Mouse (Mus musculus) ES-E14 (cell line): ENCODE measurements around the gene Galnt2. TPM values are rescaled to one million over a fixed set of nuclear protein-coding genes. Genes with fewer than 3 reads are reported as not detected.

Experiments
- DNase-seq: peaks from one replicate; pipeline ENCODE4 v3.0.0-alpha.2; 2013; ENCODE audit warnings: low read depth, low spot score
- H3K27ac ChIP-seq: 2 replicates; pipeline ENCODE4 v1.5.1; 2012; ENCODE audit warnings: low read depth, mild to moderate bottlenecking, low read length, moderate library complexity, mixed read lengths; ENCODE audit not compliant: poor library complexity, insufficient read depth, severe bottlenecking
- H3K36me3 ChIP-seq: 2 replicates; pipeline ENCODE4 v1.6.1; 2012; ENCODE audit warnings: mild to moderate bottlenecking, low read length, moderate library complexity, mixed read lengths; ENCODE audit not compliant: control insufficient read depth, poor library complexity, insufficient read depth, severe bottlenecking
- H3K4me1 ChIP-seq, 2 experiments: fragments of 150-350 bp in 1 of 2; sonication (generic) in 1 of 2; 2 replicates each; pipeline ENCODE4 v1.6.1; 2012; ENCODE audit warnings: low read length in 2 of 2, mild to moderate bottlenecking in 1 of 2, mixed read lengths in 1 of 2; ENCODE audit not compliant: control insufficient read depth in 2 of 2, insufficient read depth in 2 of 2, poor library complexity in 1 of 2
- H3K4me3 ChIP-seq, 2 experiments: fragments of 150-350 bp in 1 of 2; sonication (generic) in 1 of 2; 2 replicates each; pipeline ENCODE4 v1.5.1; 2012; ENCODE audit warnings: low read length in 2 of 2, low read depth in 1 of 2, mild to moderate bottlenecking in 1 of 2, mixed read lengths in 1 of 2; ENCODE audit not compliant: insufficient read depth in 1 of 2, poor library complexity in 1 of 2, severe bottlenecking in 1 of 2
- H3K9ac ChIP-seq: 2 replicates; pipeline ENCODE4 v1.6.1; 2012; ENCODE audit warnings: low read depth, mild to moderate bottlenecking, low read length, mixed read lengths; ENCODE audit not compliant: poor library complexity, insufficient read depth, severe bottlenecking
- H3K9me3 ChIP-seq: fragments of 150-350 bp; sonication (generic); 2 replicates; pipeline ENCODE4 v1.6.1; 2012; ENCODE audit warnings: low read depth, mild to moderate bottlenecking, low read length; ENCODE audit not compliant: control insufficient read depth, insufficient read depth
- CHD2 ChIP-seq: IDR thresholded peaks from 2 replicates; pipeline ENCODE4 v1.6.1; 2014; ENCODE audit warnings: mild to moderate bottlenecking, low read depth, low read length, inconsistent platforms
- HCFC1 ChIP-seq: IDR thresholded peaks from 2 replicates; pipeline ENCODE4 v1.6.1; 2012; ENCODE audit warnings: low read length, inconsistent platforms, borderline replicate concordance; ENCODE audit not compliant: insufficient read depth
- MAFK ChIP-seq: IDR thresholded peaks from 2 replicates; pipeline ENCODE4 v1.6.1; 2014; ENCODE audit warnings: mild to moderate bottlenecking, low read depth, low read length, inconsistent platforms; ENCODE audit not compliant: insufficient read depth
- ZC3H11A ChIP-seq: IDR thresholded peaks from 2 replicates; pipeline ENCODE4 v1.6.1; 2012; ENCODE audit warnings: low read depth, mild to moderate bottlenecking, inconsistent platforms, low read length, borderline replicate concordance
- ZNF384 ChIP-seq: IDR thresholded peaks from 2 replicates; pipeline ENCODE4 v1.6.1; 2012; ENCODE audit warnings: low read depth, low read length, inconsistent platforms
- in situ Hi-C, 2 experiments: fragments of 600-800 bp; cut with MboI; formaldehyde crosslinking; loops; one replicate each; pipeline ENCODE4 v1.15.1; 2025; ENCODE audit warnings: low sequenced_read_pairs in 2 of 2, inconsistent platforms in 1 of 2; ENCODE audit not compliant: unreplicated experiment in 2 of 2
- total RNA-seq: library from RNA; depleted of rRNA; stranded (reverse); fragments of 300-350 nt; gene quantifications from 2 replicates; pipeline ENCODE4 v1.2.3, GENCODE M21; 2012

Galnt2 gene
- total RNA-seq, 1 experiment: 45.6 TPM

DNA sequence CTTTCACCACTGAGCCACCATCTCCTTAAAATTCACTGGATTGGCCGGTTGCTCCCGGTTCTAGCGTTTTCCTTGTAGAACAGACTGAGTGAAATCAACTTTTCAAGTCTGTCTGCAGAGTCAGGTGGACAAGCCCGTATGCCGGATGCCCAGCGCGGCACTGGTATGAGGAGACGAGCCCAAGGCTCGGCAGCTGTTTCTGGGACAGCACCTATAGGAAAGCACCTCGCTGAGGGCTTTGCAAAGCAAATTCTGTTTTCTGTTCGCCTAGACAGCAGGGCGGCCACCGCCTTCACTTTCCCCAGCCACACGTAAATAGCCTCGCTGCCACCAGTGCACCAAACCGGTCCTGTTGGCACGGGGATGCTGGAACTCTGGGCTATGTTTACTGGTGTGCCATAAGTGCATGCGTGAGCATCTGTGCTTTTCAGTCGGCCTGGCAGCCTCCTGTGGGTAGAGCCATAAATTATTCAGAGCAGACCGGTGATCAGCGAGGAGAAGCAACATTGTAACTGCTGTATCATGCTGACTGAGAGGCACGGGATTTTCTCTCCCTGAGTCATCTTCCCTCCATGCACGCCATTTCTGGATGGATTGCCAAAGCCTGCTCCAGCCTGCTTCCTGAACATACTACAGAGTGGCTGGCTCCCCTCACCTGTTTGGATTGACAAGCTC is 155.2 kb downstream of the Galnt2 start:
- in situ Hi-C loops: no loop called here
- Histone ChIP-seq H3K9me3 (peaks cover 8% of the 10 kb centered on the region; the same call in 1 of the 2 replicates), H3K9ac (no peak overlapping the region), H3K27ac (no peak overlapping the region), H3K36me3 (no peaks in the 10 kb centered on the region), H3K4me1 (no peaks in the 10 kb centered on the region), H3K4me3 (no peak overlapping the region)
- TF ChIP-seq HCFC1 (no peak), MAFK (no peak), ZNF384 (no peak), CHD2 (no peak)
- DNase-seq: no peak

DNA sequence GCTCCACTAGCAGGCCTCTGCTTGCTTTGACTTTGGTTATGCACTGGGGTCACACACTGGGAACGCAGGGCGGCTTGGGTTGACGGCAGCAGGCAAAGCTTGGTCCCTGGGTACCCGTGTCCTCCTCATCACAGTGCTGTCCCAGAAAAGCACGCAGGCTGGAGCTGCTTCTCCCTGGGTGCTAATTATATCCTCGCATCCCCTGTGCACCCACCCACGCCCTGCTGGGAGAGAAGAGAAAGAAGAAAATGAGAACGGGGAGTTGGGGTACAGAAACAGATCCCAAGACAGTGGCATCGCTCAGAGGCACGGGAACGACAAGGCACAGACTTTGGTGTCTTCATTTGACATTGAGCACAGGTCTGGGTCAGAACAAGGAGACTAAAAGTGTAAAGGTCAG is 158.3 kb downstream of the Galnt2 start:
- Histone ChIP-seq H3K9ac (no peak overlapping the region), H3K9me3 (peaks cover 8% of the 10 kb centered on the region; the same call in 1 of the 2 replicates), H3K27ac (no peak overlapping the region), H3K4me1 (no peaks in the 10 kb centered on the region), H3K36me3 (no peaks in the 10 kb centered on the region), H3K4me3 (no peak overlapping the region)
- in situ Hi-C loops: no loop called here
- DNase-seq: no peak
- TF ChIP-seq MAFK: no peak
- no peak for TF ChIP-seq CHD2
- no peak for TF ChIP-seq ZNF384
- no peak for TF ChIP-seq ZC3H11A
- TF ChIP-seq HCFC1: no peak

DNA sequence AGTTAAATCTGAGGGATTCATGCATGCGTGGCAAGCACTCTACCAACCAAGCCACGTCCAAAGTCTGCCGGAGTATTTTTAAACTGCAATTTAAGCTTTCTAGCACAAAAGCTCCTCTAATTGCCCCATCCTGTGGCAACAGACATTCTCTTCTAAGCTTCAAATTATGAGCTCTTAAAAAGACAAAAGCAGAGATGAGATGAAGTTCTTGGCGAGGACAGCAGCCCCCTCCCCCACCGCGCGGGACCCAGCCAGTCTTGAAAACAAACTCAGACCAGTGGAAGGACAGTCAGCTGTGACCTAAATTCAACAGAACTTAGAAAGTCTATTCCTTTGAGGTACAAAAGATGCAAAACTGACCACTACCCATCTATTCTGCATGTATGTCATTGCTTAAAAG is 160.0 kb downstream of the Galnt2 start:
- Histone ChIP-seq H3K36me3 (no peaks in the 10 kb centered on the region), H3K9ac (no peak overlapping the region), H3K4me3 (no peak overlapping the region), H3K27ac (no peak overlapping the region), H3K4me1 (no peaks in the 10 kb centered on the region), H3K9me3 (no peaks in the 10 kb centered on the region; the same call in 1 of the 2 replicates)
- DNase-seq: no peak
- in situ Hi-C loops: no loop called here
- TF ChIP-seq ZNF384 (no peak), ZC3H11A (no peak), CHD2 (no peak), HCFC1 (no peak), MAFK (no peak)

DNA sequence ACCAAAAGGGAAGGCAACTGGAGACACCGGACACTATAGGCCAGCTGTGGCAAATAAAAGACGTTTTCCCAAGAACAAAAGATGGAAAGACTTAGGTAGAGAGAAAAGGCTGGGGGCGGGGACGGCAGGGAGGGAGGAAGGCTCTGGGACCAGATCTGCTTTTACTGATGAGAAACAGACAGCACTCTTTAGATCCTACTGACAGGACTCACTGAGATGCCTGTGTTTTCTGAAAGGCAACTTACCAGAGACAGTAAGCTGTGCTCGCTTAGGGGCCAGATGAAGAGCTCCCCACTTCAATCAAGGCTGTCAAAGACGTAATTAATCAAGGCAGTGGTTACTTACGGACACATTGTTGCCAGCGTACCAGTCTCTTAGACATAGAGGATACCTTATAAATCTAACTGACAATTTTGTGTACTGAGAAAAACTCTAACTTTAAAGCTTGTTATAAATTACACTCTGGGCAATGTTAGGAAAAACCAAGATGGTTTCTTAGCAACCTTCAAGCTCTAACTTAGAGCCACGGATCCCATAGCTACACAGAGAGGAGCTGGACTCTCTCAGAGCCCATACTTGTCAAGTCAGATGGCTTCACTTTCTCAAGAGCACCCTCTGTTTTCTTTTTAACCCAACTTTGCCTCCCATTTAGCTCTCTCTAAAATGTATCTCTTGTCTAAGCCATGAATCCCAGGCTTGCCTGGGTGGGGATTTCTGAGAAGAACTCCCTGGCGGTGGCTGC is 161.3 kb downstream of the Galnt2 start:
- Histone ChIP-seq H3K4me1 (no peaks in the 10 kb centered on the region), H3K36me3 (no peaks in the 10 kb centered on the region), H3K9ac (no peak overlapping the region), H3K27ac (no peak overlapping the region), H3K9me3 (no peaks in the 10 kb centered on the region), H3K4me3 (no peak overlapping the region)
- TF ChIP-seq HCFC1 (no peak), CHD2 (no peak), ZNF384 (no peak), ZC3H11A (no peak), MAFK (no peak)
- DNase-seq: no peak
- in situ Hi-C loops: no loop called here
